Mouse (Mus musculus): ENCODE results near the gene Heyl. TPM values are rescaled to one million over a fixed set of nuclear protein-coding genes. Genes with fewer than 3 reads are reported as not detected.
A peak's percentile ranks its signal among the peaks of the same experiment; 100 is the strongest.

Heyl gene
- 1 to 10 TPM; 4.4 TPM for total RNA-seq (2021)

DNA sequence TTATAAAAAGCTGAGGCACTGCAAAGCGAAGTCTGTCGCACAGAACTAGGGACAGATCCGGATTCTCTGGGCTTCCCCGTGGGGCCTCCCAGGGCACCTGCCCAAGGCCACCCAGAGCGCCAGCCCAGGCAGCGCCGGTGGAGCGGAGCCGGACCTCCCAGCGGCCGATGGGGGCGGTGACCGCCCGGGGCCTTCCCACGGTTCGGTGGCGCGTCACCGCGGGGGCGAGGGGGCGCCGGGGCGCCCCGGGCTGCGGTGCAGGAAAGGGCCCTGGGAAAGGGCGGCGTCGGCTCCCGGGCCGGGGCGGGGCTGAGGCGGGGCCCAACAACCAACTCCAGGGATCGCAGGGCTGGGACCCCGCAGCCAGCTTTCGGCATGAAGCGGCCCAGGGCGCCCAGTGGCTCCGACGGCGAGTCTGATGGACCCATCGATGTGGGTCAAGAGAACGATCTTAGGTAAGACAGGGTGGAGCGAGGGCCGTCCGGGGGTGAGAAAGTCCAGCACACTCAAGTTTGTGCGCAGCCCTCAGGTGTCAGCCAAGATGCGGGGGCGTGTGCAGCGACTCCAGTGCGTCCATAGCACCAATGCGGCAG, at the start of gene Heyl:
Heyl (plus strand) TSS at position 65 of the 593 bp plus-strand sequence.
- intact Hi-C loops (cut with DNase I): no loop called here
- no peak for DNase-seq (ENCODE audit: low spot score in 2 of 2)

DNA sequence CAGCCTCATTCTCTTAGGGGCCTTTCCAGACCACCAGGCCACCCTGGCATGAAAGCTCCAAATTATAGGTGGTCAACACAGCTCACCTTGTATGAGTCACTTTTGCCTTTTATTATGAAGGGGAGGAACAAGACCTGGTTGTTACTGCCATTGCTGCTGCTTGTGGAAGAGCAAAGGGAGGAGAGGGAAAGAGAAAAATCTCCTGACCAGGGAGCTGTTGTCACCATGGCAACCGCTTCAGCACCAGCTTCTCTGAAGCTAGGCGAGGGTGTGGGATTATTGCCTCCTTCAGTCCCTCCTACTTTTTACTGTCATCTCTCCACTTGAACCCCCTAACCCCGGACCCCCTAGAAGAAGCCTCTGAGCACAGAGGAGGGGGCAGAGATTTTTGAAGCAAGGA, 48.5 kb upstream of the Heyl start:
- DNase-seq (ENCODE audit: low spot score in 2 of 2): peak; percentile 48 to 52

DNA sequence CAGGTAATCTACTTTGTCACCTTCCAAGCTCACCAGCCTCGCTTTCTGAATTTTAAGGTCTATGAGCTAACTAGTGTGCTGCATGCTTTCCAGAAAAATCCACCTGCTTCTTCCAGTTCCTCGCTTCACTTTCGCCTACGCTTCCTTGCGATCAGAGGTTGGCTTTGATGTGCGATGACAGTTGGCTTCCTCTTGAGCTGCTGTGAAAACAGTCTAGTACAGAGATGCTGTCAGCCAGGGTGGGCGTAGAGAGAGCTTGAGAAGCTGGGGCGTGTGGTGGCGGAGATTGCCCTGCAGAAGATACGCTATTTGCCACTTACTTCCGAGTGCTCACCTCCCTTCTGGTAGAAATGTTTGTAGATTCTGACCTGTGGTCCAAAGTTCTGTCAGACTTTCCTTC, 41.0 kb upstream of the Heyl start:
- DNase-seq (ENCODE audit: low spot score in 2 of 2): peak; percentile 51 to 62
- intact Hi-C loops (cut with DNase I): no loop called here

More for the DNA sequence above, 48.5 kb upstream of the Heyl start:
- intact Hi-C loops (cut with DNase I): loop anchor here (5.0 kb wide), 1 partner anchor 38 kb away; no protein-coding TSS in a partner anchor

DNA sequence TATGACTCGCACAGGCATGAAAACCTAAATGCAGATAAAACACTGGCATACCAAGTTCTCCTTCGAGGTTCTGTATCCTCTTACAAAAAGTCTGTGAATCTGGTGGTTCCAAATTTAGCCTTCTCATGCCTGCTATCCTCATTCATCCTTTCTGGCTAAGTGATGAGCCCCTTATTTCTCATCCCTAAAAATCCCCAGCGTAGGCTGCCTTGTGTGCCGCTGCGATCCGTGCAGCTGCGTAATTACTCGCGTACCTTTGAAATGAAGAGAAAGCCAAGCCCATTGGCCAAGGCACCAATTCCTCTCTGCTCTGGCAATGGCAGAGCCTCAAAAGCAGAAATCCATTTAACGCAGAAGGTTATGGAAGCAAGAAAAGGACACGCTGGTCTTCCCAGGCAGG, 39.6 kb upstream of the Heyl start:
- intact Hi-C loops (cut with DNase I): no loop called here

DNA sequence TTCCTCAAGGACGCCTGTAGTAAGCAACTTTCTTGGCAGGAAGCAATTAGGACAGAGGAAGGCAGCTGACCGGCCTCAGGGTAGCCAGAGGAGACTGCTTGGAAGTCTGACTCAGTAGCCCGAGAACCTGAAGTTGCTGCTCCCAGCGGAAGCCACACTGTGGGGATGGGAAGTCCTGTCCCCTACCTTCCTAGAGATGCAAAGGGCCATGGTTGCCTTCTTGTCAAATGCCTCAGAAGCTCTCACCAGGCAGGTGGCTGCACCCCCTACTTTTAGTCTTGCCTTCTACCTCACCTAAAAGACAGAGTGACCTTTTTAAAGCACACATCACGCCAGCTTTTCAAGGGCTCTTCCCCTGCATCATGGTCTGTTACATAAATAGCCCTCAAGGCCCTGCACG, 36.7 kb upstream of the Heyl start:
- intact Hi-C loops (cut with DNase I): no loop called here

More for the DNA sequence above, 39.6 kb upstream of the Heyl start:
- DNase-seq (ENCODE audit: low spot score in 2 of 2): no peak

DNA sequence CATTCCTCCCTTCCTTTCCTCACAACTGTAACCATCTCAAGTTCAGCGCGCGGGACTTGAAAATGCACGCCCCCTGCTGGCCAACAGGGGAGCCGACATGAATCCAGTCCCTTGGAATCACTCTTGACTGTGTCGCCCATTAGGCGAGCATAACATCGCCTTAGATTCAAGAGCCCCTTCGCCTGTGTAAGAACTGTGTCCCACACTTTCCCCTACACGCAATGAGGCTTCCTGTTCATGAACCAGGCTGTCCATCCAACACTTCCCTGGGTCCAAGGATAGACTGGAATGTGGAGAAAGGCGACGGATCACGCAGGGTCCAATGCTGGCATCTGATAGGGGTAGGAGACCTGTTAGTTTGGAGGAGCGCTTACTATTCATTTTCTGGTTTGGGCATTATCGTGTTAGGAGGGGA, 32.6 kb upstream of the Heyl start:
- DNase-seq (ENCODE audit: low spot score in 2 of 2): peak; percentile 59 to 67
- intact Hi-C loops (cut with DNase I): loop anchor here (2.0 kb wide), 1 partner anchor 44 kb away; no protein-coding TSS in a partner anchor

More for the DNA sequence above, 36.7 kb upstream of the Heyl start:
- no peak for DNase-seq (ENCODE audit: low spot score in 2 of 2)

DNA sequence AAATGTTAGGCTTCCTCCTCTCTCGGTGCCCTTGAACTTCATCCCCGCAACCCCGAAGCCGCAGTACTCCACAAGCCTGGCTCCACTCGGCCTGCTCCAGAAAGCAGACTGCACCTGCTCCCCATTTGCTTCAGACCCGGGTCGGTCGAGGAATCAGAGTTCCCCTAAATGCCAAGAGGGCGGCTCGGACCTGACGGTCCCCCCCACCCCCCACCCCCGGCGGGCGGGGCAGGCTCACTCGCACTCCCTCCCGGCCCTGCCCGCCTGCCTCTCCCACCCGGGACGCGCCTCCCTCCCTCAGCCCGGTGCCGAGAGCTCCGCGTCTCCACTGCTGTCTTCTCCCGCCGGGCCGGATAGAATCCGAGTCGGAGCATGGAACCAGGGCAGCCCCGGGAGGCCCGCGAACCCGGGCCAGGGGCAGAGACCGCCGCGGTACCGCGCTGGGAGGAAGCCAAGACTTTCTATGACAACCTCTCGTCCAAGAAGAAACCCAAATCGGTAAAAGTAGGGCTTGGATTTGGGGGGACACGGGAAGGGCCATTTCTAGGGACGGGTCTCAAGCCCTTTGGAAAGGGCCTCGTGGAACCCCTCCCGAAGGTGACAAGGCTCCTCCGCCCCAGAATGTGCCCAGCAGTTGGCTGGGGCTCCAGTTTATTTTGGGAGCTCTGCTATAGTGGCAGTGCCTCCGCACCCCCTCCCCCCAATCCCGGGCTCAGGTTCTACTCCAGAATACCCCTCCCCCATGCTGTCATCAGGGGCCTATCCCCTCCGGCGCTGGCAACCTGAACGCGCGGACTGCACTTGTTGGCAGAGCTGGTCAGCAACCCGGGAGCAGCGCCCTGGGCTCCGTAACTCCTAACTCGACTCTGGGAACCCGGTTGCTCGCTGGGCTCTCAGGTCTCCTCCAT, 31.9 kb upstream of the Heyl start, which contains the start of gene Nt5c1a:
Nt5c1a (plus strand) TSS at position 319 of the 908 bp plus-strand sequence.
- DNase-seq (ENCODE audit: low spot score in 2 of 2): peak in 1 of 2 experiments; percentile 38
- intact Hi-C loops (cut with DNase I): loop anchor here (2.0 kb wide), 1 partner anchor 45 kb away; no protein-coding TSS in a partner anchor

DNA sequence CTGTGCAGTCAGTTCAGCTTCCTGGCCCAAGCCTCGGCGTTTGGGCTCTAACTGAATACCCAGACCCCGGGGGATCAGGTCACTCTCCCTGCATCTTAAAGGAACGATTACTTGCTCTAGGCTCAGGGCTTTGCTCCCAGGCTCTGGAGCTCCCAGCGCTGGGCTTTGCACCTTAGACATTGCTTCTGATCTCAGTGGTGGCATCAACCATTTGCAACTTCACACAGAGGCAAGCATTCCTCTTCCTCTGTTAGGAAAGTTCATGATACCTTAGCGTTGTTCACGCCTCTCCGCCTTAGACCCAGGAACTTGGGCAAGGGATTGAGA, 31.3 kb upstream of the Heyl start:
- no peak for DNase-seq (ENCODE audit: low spot score in 2 of 2)
- intact Hi-C loops (cut with DNase I): no loop called here

DNA sequence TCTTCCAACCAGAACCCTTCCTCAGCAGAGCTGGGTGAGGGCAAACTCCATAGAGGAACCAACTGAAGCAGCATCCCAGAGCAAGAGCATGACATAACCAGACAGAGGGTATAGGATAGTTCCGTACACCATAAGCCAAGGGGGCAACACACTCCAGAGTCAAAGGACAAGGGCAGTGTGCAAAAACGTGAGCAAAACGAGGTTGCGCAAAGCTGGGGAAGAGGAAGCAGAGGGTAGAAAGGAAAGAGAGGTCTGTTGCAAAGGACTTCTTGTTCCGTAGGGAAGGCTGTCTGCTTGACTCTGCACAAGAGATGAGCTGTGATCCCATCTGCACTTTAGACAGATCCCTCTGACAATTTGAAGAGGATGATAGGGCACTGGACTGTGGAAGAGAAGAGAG, 26.0 kb upstream of the Heyl start:
- intact Hi-C loops (cut with DNase I): no loop called here
- DNase-seq (ENCODE audit: low spot score in 2 of 2): no peak

DNA sequence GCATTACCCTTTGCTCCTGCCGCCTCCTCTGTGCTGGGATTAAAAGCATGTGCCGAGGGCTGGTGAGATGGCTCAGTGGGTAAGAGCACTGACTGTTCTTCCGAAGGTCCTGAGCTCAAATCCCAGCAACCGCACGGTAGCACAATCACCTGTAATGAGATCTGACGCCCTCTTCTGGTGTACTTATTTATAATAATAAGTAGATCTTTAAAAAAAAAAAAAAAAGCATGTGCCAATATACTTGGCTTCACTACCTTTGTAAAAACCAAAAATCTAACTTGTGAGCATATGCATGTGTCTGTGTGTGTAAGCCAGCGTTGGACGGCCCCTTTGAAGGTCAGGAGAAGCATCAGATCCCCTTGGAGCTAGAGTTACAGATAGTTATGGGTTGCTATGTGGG, 22.4 kb upstream of the Heyl start:
- intact Hi-C loops (cut with DNase I): no loop called here
- no peak for DNase-seq (ENCODE audit: low spot score in 2 of 2)

DNA sequence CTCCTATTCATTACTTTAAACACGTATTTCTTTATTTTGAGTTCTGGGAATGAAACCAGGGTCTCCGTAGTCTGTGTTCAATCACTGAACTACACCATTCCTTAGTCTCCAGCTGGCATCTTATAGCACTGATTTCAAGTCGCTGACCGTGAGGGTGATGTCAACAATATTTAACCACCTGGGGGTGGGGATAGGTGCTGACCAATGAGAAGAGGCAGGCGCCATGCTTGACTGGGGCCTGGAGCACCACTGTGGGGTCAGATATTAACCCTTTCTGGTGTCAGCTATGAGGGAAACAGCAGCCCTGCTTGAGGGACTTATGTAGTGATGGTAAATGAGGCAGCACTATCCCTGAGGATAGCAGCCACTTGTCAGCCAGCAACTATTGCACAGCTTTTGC, 21.9 kb upstream of the Heyl start:
- no peak for DNase-seq (ENCODE audit: low spot score in 2 of 2)
- intact Hi-C loops (cut with DNase I): no loop called here

DNA sequence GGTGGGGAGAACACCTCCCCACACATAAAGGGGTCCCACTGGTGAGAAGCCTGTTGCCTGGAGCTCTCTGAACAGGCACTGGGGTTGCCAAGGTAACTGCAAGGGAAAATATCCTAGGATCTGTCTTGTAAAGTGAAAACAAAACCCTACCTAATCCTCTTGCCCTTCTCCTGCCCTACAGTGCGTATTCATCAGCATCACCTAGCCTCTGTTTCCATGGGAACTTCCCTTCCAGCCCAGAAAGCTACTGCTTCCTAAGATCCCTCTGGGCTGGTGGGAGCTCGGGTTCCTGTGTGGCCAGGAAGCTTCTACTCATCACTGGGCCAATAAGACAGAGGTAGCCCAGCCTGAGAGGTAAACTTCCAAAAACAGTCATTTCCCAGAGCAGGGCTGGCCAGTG, 21.0 kb upstream of the Heyl start:
- intact Hi-C loops (cut with DNase I): no loop called here
- no peak for DNase-seq (ENCODE audit: low spot score in 2 of 2)

DNA sequence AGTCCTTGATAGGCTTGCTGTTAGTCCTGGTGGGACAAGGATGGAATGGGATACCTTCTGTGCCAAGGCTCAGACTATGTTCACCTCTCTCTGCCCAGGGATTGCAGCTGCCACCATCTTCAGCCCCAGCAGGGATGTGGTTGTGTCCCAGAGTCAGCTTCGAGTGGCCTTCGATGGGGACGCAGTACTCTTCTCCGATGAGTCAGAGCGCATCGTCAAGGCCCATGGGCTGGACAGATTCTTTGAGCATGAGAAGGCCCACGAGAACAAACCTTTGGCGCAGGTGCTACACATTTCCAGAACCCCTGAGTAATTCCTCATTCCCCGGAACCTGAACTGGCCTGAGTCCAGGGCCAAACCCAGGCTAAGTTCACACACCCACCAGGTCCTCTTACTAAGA, 19.4 kb upstream of the Heyl start:
- no peak for DNase-seq (ENCODE audit: low spot score in 2 of 2)
- intact Hi-C loops (cut with DNase I): no loop called here

DNA sequence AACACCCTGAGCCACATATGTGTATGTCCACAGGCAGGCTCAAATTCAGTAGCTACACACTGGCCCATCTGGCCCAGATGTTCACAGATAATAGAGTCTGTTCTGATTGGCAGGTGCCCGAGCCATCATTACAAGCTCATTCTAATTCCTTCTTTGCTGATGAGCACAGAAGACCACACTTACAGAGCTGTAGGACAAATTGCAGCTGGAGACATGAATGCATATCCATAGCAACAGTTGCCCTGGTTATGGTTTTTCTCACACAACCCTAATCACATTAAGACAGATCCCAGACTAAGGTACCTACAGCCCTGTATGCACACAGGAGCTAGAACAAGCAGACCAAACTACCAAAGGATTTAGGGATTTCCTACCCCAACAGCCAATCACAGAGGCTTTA, 18.0 kb upstream of the Heyl start:
- DNase-seq (ENCODE audit: low spot score in 2 of 2): no peak
- intact Hi-C loops (cut with DNase I): no loop called here

DNA sequence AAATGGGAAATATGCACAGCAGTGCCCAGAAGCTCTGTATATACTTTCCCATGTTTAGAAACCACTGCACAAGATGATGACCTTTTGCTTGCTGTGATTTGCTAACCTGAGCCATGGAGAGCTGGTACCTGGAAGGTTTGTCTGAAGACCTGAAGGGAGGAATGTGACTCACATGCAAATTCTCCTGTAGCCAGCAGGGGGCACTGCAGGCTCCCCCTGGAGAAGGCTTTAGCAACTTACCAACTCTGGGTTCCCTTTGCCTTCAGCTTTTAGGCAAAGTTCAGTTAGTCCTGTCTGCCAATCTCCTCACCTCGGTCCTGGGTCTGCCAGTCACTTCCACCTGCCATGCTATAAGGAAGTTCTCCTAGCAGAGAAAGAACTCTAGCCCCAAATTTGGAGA, 16.6 kb upstream of the Heyl start:
- intact Hi-C loops (cut with DNase I): no loop called here

DNA sequence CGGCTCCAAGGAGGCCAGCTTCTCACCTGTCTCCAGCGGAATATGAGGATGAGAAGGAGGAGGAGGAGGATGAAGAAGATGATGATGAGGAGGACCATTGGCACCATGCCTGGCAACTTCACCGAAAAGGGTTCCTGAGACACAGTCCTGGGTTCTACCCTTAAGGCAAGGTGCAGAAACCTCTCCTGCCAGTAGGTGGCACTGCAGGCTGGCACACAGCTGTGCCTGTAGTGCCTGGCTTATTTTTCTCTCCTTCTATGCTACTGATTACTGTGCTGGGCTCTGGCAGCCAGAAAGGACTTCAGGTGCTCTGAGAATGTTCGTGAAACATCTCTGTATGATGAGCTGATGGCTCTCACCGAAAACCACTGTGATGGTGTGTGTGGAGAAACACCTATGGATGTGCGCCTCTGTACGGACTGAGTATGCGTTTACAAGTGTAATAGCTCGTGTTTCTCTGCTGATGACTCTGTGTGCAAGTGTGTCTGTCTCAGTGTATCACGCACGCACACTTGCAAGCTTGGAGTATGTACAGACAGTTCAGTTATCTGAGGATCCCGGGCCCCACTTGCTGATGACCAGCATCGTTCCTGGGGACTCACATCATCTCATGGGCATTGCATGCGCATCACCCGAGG, 13.5 kb upstream of the Heyl start:
- intact Hi-C loops (cut with DNase I): loop anchor here (2.0 kb wide), 1 partner anchor 33 kb away; no protein-coding TSS in a partner anchor
- DNase-seq (ENCODE audit: low spot score in 2 of 2): peak; percentile 54 to 67

More for the DNA sequence above, 16.6 kb upstream of the Heyl start:
- DNase-seq (ENCODE audit: low spot score in 2 of 2): no peak

DNA sequence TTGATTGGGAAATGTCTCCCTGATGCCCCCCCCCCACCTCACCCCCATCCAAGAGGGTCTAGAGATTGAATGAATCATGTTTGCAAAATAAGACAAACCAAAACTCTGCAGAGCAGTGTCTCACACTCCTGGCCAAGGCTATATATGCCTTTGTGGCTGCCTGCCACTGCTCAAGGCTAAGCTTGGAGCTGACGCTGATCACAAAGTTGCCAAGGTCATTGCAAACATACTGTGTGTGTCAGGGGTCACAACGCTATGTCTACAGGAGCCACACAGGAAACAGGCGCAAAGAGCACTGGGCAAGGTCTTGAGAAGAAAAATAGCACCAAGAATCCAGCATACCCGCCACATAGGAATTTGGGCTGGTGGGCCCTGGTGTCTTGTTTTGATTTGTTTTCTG, 12.7 kb upstream of the Heyl start:
- intact Hi-C loops (cut with DNase I): no loop called here

DNA sequence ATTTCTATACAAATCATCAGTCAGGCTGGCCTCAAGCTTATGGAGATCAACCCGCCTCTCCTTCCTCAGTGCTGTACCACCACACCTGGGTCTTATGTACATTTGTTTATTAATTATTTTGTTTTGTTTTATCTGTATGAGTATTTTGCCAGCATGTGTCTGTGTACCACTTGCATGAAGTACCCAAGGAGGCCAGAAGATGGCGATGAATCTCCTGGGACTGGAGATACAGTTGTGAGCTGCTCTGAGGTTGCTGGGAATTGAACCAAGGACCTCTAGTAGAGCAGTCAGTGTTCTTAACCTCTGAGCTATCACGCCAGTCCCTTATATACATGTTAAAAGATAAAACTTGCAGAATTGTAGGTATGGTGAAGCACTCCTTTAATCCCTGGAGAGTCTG, 10.0 kb upstream of the Heyl start:
- intact Hi-C loops (cut with DNase I): no loop called here
- no peak for DNase-seq (ENCODE audit: low spot score in 2 of 2)

More for the DNA sequence above, 12.7 kb upstream of the Heyl start:
- DNase-seq (ENCODE audit: low spot score in 2 of 2): no peak

DNA sequence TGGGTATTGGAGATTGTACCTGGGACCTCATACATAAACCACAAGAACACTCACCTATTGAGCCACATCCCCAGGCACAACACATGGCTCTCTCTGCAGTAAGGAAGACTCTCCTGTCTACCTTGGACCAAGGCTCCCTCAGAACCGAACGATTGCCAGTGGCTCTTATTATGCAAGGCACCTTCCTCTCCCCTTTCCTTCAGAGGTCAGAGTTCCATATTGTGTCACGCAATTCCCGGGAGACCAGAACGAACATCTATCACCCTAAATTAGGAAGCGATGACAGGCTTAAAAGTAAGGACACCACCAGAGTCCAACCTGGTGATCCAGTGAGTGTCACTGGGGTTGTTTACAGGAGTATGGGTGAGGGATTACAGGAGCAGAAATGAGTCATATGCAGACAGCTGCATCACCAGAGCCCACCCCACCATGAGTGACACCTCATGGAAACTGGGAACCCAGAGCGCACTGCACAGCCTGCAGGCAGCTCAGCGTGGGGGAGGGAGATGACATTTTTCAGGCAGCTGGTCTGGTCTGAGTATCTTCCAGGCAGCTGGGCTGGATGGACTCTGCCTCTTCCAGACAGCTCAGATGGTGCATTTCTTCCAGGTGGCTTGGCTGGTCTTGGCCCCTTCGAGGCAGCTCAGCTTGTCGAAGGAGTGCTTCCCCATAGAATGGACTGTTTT, 7.5 kb upstream of the Heyl start:
- intact Hi-C loops (cut with DNase I): no loop called here
- no peak for DNase-seq (ENCODE audit: low spot score in 2 of 2)

DNA sequence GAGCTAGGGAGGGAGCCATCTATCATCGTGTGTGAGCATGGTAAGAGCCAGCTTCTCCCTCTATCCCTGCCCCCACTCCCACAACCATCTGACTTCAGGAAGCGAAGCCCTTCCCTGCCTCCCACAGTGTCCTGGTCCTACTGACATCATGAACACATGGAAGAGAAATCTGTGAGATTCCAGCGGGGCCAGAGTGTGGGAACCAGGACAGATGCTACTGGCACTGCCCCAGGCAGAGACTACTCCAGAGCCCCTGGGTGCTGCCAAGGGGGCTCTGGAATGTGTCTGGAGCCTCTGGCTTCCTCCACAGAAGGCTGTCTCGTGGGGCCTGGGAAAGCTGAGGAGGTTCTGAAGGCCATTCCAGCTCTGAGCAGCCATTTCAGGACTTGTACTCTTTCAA, 5.6 kb upstream of the Heyl start:
- intact Hi-C loops (cut with DNase I): no loop called here
- no peak for DNase-seq (ENCODE audit: low spot score in 2 of 2)

Data from left cerebral cortex, postnatal 36 days (tissue).